Mouse (Mus musculus) embryonic facial prominence, embryonic 11.5 days (tissue): ENCODE measurements around the gene Gpnmb. TPM values are rescaled to one million over a fixed set of nuclear protein-coding genes. Genes with fewer than 3 reads are reported as not detected.

ENCODE experiments used
- ATAC-seq: fragments of 200-750 bp; cut with Nextera tagmentation; replicated peaks from 2 replicates; pipeline ENCODE4 v1.8.0; 2017; ENCODE audit warnings: low read depth; ENCODE audit not compliant: insufficient number of reproducible peaks, low FRiP score, low TSS enrichment
- DNase-seq: peaks from one replicate; pipeline ENCODE4 v3.0.0-alpha.2; 2015; ENCODE audit warnings: low spot score
- H3K27ac ChIP-seq: fragments of 300-500 bp; sonication (generic); replicated peaks from 2 replicates; pipeline ENCODE4 v1.5.1; 2014; ENCODE audit warnings: mild to moderate bottlenecking, low read depth, low read length, control low read depth
- H3K27me3 ChIP-seq: fragments of 300-500 bp; sonication (generic); 2 replicates; pipeline ENCODE4 v1.6.1; 2014; ENCODE audit warnings: mild to moderate bottlenecking, low read length, moderate library complexity, mixed read lengths; ENCODE audit not compliant: control insufficient read depth, insufficient read depth
- H3K36me3 ChIP-seq: fragments of 300-500 bp; sonication (generic); replicated peaks from 2 replicates; pipeline ENCODE4 v1.6.1; 2014; ENCODE audit warnings: low read depth, mild to moderate bottlenecking, low read length, moderate library complexity, mixed read lengths; ENCODE audit not compliant: control insufficient read depth, insufficient read depth
- H3K4me1 ChIP-seq: fragments of 300-500 bp; sonication (generic); 2 replicates; pipeline ENCODE4 v1.6.1; 2014; ENCODE audit warnings: low read length, mixed read lengths; ENCODE audit not compliant: control insufficient read depth, insufficient read depth
- H3K4me2 ChIP-seq: fragments of 300-500 bp; sonication (generic); 2 replicates; pipeline ENCODE4 v1.6.1; 2014; ENCODE audit warnings: low read depth, mild to moderate bottlenecking, control low read depth, low read length, moderate library complexity
- H3K4me3 ChIP-seq: fragments of 300-500 bp; sonication (generic); 2 replicates; pipeline ENCODE4 v1.5.1; 2014; ENCODE audit warnings: low read depth, low read length, control low read depth
- H3K9ac ChIP-seq: fragments of 300-500 bp; sonication (generic); replicated peaks from 2 replicates; pipeline ENCODE4 v1.6.1; 2014; ENCODE audit warnings: mild to moderate bottlenecking, control low read depth, low read length
- H3K9me3 ChIP-seq: fragments of 300-500 bp; sonication (generic); replicated peaks from 2 replicates; pipeline ENCODE4 v1.6.1; 2016; ENCODE audit warnings: mild to moderate bottlenecking, low read length, inconsistent platforms, mixed read lengths; ENCODE audit not compliant: control insufficient read depth
- WGBS: fragments of 180-500 bp; shearing (Covaris S2); extraction: QIAGEN DNeasy Blood & Tissue Kit; methylation state at CpG from one replicate; pipeline ENCODE4 v1.1.7; 2014; 5-methylcytosine and 5-hydroxymethylcytosine counted together
- polyA plus RNA-seq: library from polyadenylated mRNA; unstranded; fragments of >200 nt; fragmentation: Nextera tagmentation; extraction: Ambion mirVana; gene quantifications from 2 replicates; pipeline ENCODE4 v1.2.1, GENCODE M21; 2014

Gpnmb gene
- polyA plus RNA-seq, 1 experiment from 2014 or later: 3.3 TPM

DNA sequence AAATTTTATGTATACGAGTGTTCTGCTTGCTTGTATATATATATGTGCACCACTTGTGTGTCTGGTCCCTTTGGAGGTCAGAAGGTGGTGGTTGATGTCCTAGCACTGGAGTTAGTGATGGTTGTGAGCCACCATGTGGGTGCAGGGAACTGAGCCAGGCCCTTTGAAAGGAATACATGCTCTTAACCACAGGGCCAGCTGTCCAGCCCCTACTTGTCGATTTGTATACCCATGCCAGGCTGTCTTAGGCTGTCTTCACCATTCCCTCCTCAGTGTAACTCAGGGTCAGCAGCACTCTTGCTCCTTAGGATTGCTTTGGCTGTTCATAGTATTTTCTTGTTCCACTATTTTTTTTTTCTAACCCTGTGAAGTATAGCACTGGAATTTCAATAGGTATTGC, 41.5 kb downstream of the Gpnmb start:
- Histone ChIP-seq H3K9me3 (no peaks in the 10 kb centered on the region), H3K27me3 (no peaks in the 10 kb centered on the region), H3K27ac (no peak overlapping the region), H3K9ac (no peak overlapping the region), H3K4me2 (no peak overlapping the region), H3K36me3 (no peaks in the 10 kb centered on the region), H3K4me1 (no peaks in the 10 kb centered on the region), H3K4me3 (no peak overlapping the region)
- DNase-seq (no peak), ATAC-seq (no peak)
- WGBS: 89% methylated on average over 2 of the region's 2 CpGs

DNA sequence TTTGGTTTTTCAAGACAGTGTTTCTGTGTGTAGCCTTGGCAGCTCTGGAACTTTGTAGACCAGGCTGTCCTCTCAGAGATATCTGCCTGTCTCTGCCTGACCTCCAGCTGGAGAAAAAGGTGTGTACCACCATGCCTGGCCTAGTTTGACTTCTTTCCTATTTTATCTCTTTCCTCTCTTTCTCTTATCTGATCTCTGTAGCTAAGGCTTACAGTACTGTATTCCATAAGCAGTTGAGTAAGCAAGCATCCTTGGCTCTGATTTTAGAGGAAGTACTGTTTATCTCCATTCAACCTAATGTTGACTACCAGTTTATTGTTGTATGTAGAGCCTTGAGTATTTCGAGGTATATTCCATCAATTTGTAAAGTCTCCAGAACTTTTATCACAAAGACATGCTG, 43.0 kb downstream of the Gpnmb start:
- Histone ChIP-seq H3K27ac (no peak overlapping the region), H3K4me2 (no peak overlapping the region), H3K4me3 (no peak overlapping the region), H3K9me3 (no peaks in the 10 kb centered on the region), H3K36me3 (no peaks in the 10 kb centered on the region; the same call in 1 of the 2 replicates), H3K9ac (no peak overlapping the region), H3K27me3 (no peaks in the 10 kb centered on the region), H3K4me1 (no peaks in the 10 kb centered on the region)
- ATAC-seq: no peak
- 92% methylated on average over 1 of the region's 1 CpGs for WGBS
- no peak for DNase-seq

DNA sequence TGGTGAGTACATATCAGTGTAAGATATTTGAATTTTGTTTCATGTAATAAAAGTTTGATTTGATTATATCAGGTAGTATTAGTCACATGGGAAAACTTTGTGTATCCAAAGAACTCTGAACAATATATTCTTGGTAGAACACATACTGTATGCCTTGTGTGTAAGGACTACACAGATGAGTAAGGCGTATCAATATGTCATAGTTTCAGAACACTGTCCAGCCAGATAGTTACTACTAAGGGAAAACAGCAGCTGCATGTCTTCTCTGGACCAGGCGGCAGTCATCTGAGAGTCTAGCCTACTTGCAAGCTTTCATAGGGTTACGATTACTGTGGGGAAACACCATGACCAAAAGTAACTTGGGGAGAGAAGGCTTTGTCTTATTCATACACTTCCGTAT, 46.7 kb downstream of the Gpnmb start:
- H3K9ac ChIP-seq: no peak overlapping the region
- no peak overlapping the region for H3K4me3 ChIP-seq
- H3K4me2 ChIP-seq: no peak overlapping the region
- WGBS: 91% methylated on average over 4 of the region's 4 CpGs
- no peaks in the 10 kb centered on the region for H3K9me3 ChIP-seq
- no peaks in the 10 kb centered on the region; the same call in none of the 2 replicates for H3K36me3 ChIP-seq
- H3K27me3 ChIP-seq: no peaks in the 10 kb centered on the region
- DNase-seq: no peak
- H3K27ac ChIP-seq: no peak overlapping the region
- no peak for ATAC-seq
- no peaks in the 10 kb centered on the region for H3K4me1 ChIP-seq

DNA sequence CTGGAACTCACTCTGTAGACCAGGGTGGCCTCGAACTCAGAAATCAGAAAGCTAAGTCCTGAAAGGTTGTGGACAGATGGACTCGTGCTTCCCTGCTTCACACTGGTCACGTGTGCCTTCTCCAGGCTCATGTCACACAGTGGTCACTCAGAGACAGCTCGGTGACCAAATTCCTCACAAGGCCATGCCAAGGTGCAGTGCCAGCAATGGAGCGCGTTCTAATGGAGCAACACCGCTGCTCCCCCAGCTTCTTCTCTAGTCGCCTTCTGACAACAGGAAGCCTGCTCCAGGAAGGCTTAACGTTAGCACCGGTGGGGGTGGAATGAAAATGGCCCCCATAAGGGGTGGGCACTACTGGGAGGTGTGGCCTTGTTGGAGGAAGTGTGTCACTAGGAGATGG, 58.6 kb downstream of the Gpnmb start:
- Histone ChIP-seq H3K4me1 (no peaks in the 10 kb centered on the region), H3K4me2 (no peak overlapping the region), H3K27me3 (no peaks in the 10 kb centered on the region), H3K9ac (no peak overlapping the region), H3K9me3 (no peaks in the 10 kb centered on the region), H3K36me3 (peaks cover 7% of the 10 kb centered on the region), H3K4me3 (no peak overlapping the region), H3K27ac (no peak overlapping the region)
- DNase-seq (no peak), ATAC-seq (no peak)
- WGBS: 90% methylated on average over 10 of the region's 10 CpGs

DNA sequence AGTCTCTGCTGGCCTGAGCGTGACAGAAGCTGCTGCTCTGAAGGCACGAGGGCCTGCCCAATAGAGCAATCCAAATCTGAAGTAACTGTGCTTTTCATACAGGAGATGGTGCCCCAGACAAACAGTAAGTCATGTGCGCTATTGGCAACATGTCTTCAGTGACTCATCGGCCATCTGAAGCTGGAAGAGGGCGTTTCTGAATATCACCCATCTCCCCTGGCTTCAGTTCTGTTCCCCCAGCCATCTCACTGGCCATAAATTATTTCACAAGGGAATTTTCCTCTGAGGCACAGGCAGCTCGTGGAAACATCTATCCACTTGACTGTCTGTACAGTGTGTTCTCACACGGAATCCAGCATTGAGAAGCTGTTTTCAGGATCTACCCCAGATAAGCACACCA, 60.1 kb downstream of the Gpnmb start:
- H3K9me3 ChIP-seq: no peaks in the 10 kb centered on the region
- H3K36me3 ChIP-seq: peaks cover 6% of the 10 kb centered on the region
- H3K27me3 ChIP-seq: no peaks in the 10 kb centered on the region
- H3K9ac ChIP-seq: no peak overlapping the region
- ATAC-seq (no peak), DNase-seq (no peak)
- H3K4me3 ChIP-seq: no peak overlapping the region
- no peak overlapping the region for H3K4me2 ChIP-seq
- no peaks in the 10 kb centered on the region for H3K4me1 ChIP-seq
- 90% methylated on average over 7 of the region's 7 CpGs for WGBS
- no peak overlapping the region for H3K27ac ChIP-seq

DNA sequence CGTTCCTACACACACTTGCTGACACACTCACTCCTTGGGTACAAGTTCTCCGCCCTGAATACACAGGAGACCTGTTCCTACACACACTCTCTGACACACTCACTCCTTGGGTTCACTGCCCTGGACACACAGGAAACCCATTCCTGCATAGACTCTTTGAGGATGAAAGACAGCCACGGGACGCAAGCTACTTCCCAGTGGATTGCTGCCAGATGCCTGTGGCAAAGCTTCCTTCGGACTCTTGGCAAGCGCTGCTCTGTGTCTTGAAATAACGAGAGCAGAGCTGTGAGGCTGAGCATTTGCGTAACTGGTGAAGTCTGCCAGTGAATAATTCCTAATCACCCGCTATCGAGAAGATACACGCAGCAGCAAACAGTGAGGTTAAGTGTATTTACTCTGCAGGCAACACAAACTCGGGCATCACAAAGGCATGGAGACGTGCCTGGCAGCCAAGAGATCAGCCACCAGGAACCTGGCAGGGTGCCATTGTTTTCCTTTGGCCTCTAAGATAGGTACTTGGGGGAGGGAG, 60.7 kb downstream of the Gpnmb start:
- H3K4me1 ChIP-seq: no peaks in the 10 kb centered on the region
- DNase-seq: no peak
- H3K9me3 ChIP-seq: no peaks in the 10 kb centered on the region
- H3K27ac ChIP-seq: no peak overlapping the region
- WGBS: 74% methylated on average over 13 of the region's 13 CpGs
- H3K36me3 ChIP-seq: peaks cover 4% of the 10 kb centered on the region
- H3K4me2 ChIP-seq: no peak overlapping the region
- no peak for ATAC-seq
- H3K9ac ChIP-seq: no peak overlapping the region
- H3K4me3 ChIP-seq: no peak overlapping the region
- H3K27me3 ChIP-seq: no peaks in the 10 kb centered on the region

DNA sequence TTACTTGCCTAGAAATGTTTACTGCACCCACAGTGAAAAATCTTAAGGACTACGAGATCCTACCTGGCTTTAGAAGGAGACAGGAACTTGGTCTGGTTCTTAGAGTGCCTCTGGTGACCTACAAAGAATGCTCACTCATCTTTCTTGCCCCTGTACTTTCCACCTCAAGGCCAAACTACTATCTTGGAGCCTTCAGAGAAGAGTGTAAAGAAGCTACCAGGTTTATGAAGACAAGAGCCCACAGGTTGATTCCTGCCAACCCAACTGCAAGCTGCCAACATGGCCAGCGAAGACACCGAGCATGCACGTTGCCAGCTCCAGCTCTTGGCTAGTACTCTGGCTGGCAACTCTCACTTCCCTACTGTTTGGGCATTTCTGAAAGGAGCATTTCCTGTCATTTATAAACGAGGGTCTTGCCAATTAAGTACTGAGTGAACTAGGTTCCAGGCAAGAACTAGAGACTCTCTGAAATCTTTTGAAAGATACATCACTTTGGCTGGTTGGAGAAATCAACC, 61.3 kb downstream of the Gpnmb start:
- Histone ChIP-seq H3K4me2 (no peak overlapping the region), H3K4me3 (no peak overlapping the region), H3K4me1 (no peaks in the 10 kb centered on the region), H3K9ac (no peak overlapping the region), H3K36me3 (peaks cover 2% of the 10 kb centered on the region), H3K27ac (no peak overlapping the region), H3K27me3 (no peaks in the 10 kb centered on the region), H3K9me3 (no peaks in the 10 kb centered on the region)
- no peak for ATAC-seq
- WGBS: 88% methylated on average over 5 of the region's 5 CpGs
- DNase-seq: no peak

DNA sequence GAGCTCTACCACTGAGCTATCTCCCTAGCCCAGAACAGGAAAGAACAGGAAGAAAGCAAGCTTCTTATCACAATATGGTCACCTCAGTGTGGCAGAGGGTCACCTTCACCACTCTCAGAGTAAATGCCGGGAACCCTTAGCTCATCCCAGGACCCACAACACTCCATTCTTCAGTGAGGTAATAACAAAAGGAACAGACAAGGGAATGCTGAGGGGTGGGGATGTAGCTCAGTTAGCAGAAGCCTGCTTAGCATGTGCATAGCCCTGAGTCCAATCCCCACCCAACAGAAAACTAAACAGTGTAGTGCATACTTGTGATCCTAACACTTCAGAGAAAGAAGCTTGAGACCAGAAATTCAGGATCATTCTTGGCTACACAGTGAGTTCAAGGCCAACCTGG, 62.7 kb downstream of the Gpnmb start:
- no peak overlapping the region for H3K9ac ChIP-seq
- WGBS: 83% methylated on average over 1 of the region's 1 CpGs
- no peak overlapping the region for H3K4me3 ChIP-seq
- no peaks in the 10 kb centered on the region for H3K9me3 ChIP-seq
- no peak overlapping the region for H3K4me2 ChIP-seq
- no peaks in the 10 kb centered on the region for H3K27me3 ChIP-seq
- H3K27ac ChIP-seq: no peak overlapping the region
- DNase-seq: no peak
- peaks cover 2% of the 10 kb centered on the region for H3K36me3 ChIP-seq
- no peak for ATAC-seq
- H3K4me1 ChIP-seq: no peaks in the 10 kb centered on the region
